Mouse (Mus musculus): Measurements from ENCODE around the gene Ly6g5c. TPM values are rescaled to one million over a fixed set of nuclear protein-coding genes. Genes with fewer than 3 reads are reported as not detected.

The Ly6g5c gene
- polyA plus RNA-seq, 1 experiment from 2014 or later, result not detected

- Histone ChIP-seq H3K4me3 (ENCODE audit: low read depth, low read length) (no peak overlapping the region), H3K27ac (ENCODE audit: low read depth, low read length) (no peak overlapping the region), H3K36me3 (ENCODE audit: control insufficient read depth, insufficient read depth, low read length) (peaks cover 70% of the 10 kb centered on the region), H3K9ac (ENCODE audit: low read length) (no peak overlapping the region), H3K4me1 (ENCODE audit: control insufficient read depth, insufficient read depth, low read length) (peaks cover 8% of the 10 kb centered on the region), H3K27me3 (ENCODE audit: control insufficient read depth, insufficient read depth, low read length) (no peaks in the 10 kb centered on the region), H3K4me2 (ENCODE audit: low read depth) (no peak overlapping the region), H3K9me3 (ENCODE audit: control insufficient read depth, low read length) (no peaks in the 10 kb centered on the region)
- no peak for ATAC-seq (ENCODE audit: insufficient read depth, low FRiP score, low TSS enrichment)
- DNase-seq (ENCODE audit: low spot score), result no peak
- WGBS, result 93% methylated on average over 7 of the region's 7 CpGs
These were observed 51.6 kb downstream of the Ly6g5c start for GRCm38 (mm10) chr17:35159638-35160037.

GRCm38 (mm10) chr17:35161421-35161820 lies 53.3 kb downstream of the Ly6g5c start:
- Histone ChIP-seq H3K27me3 (ENCODE audit: control insufficient read depth, insufficient read depth, low read length) (no peaks in the 10 kb centered on the region), H3K4me1 (ENCODE audit: control insufficient read depth, insufficient read depth, low read length) (peaks cover 16% of the 10 kb centered on the region), H3K4me2 (ENCODE audit: low read depth) (no peak overlapping the region), H3K9me3 (ENCODE audit: control insufficient read depth, low read length) (no peaks in the 10 kb centered on the region), H3K9ac (ENCODE audit: low read length) (no peak overlapping the region), H3K36me3 (ENCODE audit: control insufficient read depth, insufficient read depth, low read length) (peaks cover 52% of the 10 kb centered on the region), H3K4me3 (ENCODE audit: low read depth, low read length) (no peak overlapping the region), H3K27ac (ENCODE audit: low read depth, low read length) (no peak overlapping the region)
- no peak for ATAC-seq (ENCODE audit: insufficient read depth, low FRiP score, low TSS enrichment)
- WGBS, result 86% methylated on average over 11 of the region's 11 CpGs
- no peak for DNase-seq (ENCODE audit: low spot score)

Other genes with a start within 250 kb of the Ly6g5c start
- 2.6 and 2.9 TPM in 2 replicates for gene Cfb, start 245.8 kb upstream of the Ly6g5c start, polyA plus RNA-seq (2014; fragmentation: Nextera tagmentation; extraction: Ambion mirVana)
- 1.7 and 2.1 TPM in 2 replicates for gene Zbtb12, start 228.8 kb upstream of the Ly6g5c start, polyA plus RNA-seq (2014; fragmentation: Nextera tagmentation; extraction: Ambion mirVana)
- gene Gm20547, start 226.2 kb upstream of the Ly6g5c start, polyA plus RNA-seq (2014; fragmentation: Nextera tagmentation; extraction: Ambion mirVana), result not detected in 2 replicates
- 0.57 and 0.86 TPM in 2 replicates for gene C2, start 210.0 kb upstream of the Ly6g5c start, polyA plus RNA-seq (2014; fragmentation: Nextera tagmentation; extraction: Ambion mirVana)
- gene Ehmt2, start 209.8 kb upstream of the Ly6g5c start, polyA plus RNA-seq (2014; fragmentation: Nextera tagmentation; extraction: Ambion mirVana), result 62.7 and 70.3 TPM in 2 replicates
- gene Slc44a4, start 193.8 kb upstream of the Ly6g5c start, polyA plus RNA-seq (2014; fragmentation: Nextera tagmentation; extraction: Ambion mirVana), result not detected in 2 replicates
- 16.4 and 16.8 TPM in 2 replicates for gene Neu1, start 177.0 kb upstream of the Ly6g5c start, polyA plus RNA-seq (2014; fragmentation: Nextera tagmentation; extraction: Ambion mirVana)
- 0.13 and 0.37 TPM in 2 replicates for gene Hspa1b, start 149.0 kb upstream of the Ly6g5c start, polyA plus RNA-seq (2014; fragmentation: Nextera tagmentation; extraction: Ambion mirVana)
- gene Gm20481, start 138.4 kb upstream of the Ly6g5c start, polyA plus RNA-seq (2014; fragmentation: Nextera tagmentation; extraction: Ambion mirVana), result not detected in 2 replicates
- gene Hspa1a, start 136.1 kb upstream of the Ly6g5c start, polyA plus RNA-seq (2014; fragmentation: Nextera tagmentation; extraction: Ambion mirVana), result 1.1 and 1.9 TPM in 2 replicates
- gene Hspa1l, start 135.6 kb upstream of the Ly6g5c start, polyA plus RNA-seq (2014; fragmentation: Nextera tagmentation; extraction: Ambion mirVana), result 1.8 and 2.0 TPM in 2 replicates
- 209 and 211 TPM in 2 replicates for gene Lsm2, start 126.4 kb upstream of the Ly6g5c start, polyA plus RNA-seq (2014; fragmentation: Nextera tagmentation; extraction: Ambion mirVana)
- 109 and 114 TPM in 2 replicates for gene Vars, start 107.3 kb upstream of the Ly6g5c start, polyA plus RNA-seq (2014; fragmentation: Nextera tagmentation; extraction: Ambion mirVana)
- 0.08 TPM in 1 of 2 replicates, not detected in the other for gene Vwa7, start 91.7 kb upstream of the Ly6g5c start, polyA plus RNA-seq (2014; fragmentation: Nextera tagmentation; extraction: Ambion mirVana)
- gene Sapcd1, start 80.3 kb upstream of the Ly6g5c start, polyA plus RNA-seq (2014; fragmentation: Nextera tagmentation; extraction: Ambion mirVana), result 3.9 and 5.2 TPM in 2 replicates
- gene Msh5, start 61.5 kb upstream of the Ly6g5c start, polyA plus RNA-seq (2014; fragmentation: Nextera tagmentation; extraction: Ambion mirVana), result 4.1 and 6.2 TPM in 2 replicates
- gene Clic1, start 58.3 kb upstream of the Ly6g5c start, polyA plus RNA-seq (2014; fragmentation: Nextera tagmentation; extraction: Ambion mirVana), result 82.8 and 89.7 TPM in 2 replicates
- 638 and 659 TPM in 2 replicates for gene Ddah2, start 49.2 kb upstream of the Ly6g5c start, polyA plus RNA-seq (2014; fragmentation: Nextera tagmentation; extraction: Ambion mirVana)
- 0.43 TPM in 1 of 2 replicates, not detected in the other for gene Ly6g6c, start 42.9 kb upstream of the Ly6g5c start, polyA plus RNA-seq (2014; fragmentation: Nextera tagmentation; extraction: Ambion mirVana)
- 1.5 and 2.0 TPM in 2 replicates for gene Mpig6b, start 42.1 kb upstream of the Ly6g5c start, polyA plus RNA-seq (2014; fragmentation: Nextera tagmentation; extraction: Ambion mirVana)
- gene Ly6g6e, start 31.4 kb upstream of the Ly6g5c start, polyA plus RNA-seq (2014; fragmentation: Nextera tagmentation; extraction: Ambion mirVana), result 0.39 and 0.46 TPM in 2 replicates
- gene Ly6g6d, start 30.2 kb upstream of the Ly6g5c start, polyA plus RNA-seq (2014; fragmentation: Nextera tagmentation; extraction: Ambion mirVana), result 1.0 and 3.2 TPM in 2 replicates
- gene Ly6g6f, start 22.7 kb upstream of the Ly6g5c start, polyA plus RNA-seq (2014; fragmentation: Nextera tagmentation; extraction: Ambion mirVana), result 1.3 and 1.4 TPM in 2 replicates
- gene Abhd16a, start 19.0 kb upstream of the Ly6g5c start, polyA plus RNA-seq (2014; fragmentation: Nextera tagmentation; extraction: Ambion mirVana), result 50.5 and 59.9 TPM in 2 replicates
- gene Ly6g5b, start 7.1 kb downstream of the Ly6g5c start, polyA plus RNA-seq (2014; fragmentation: Nextera tagmentation; extraction: Ambion mirVana), result 0.45 and 0.78 TPM in 2 replicates
- gene Gpank1, start 13.2 kb downstream of the Ly6g5c start, polyA plus RNA-seq (2014; fragmentation: Nextera tagmentation; extraction: Ambion mirVana), result 26.1 and 28.9 TPM in 2 replicates
- 303 and 319 TPM in 2 replicates for gene Csnk2b, start 13.8 kb downstream of the Ly6g5c start, polyA plus RNA-seq (2014; fragmentation: Nextera tagmentation; extraction: Ambion mirVana)
- gene D17H6S53E, start 18.1 kb downstream of the Ly6g5c start, polyA plus RNA-seq (2014; fragmentation: Nextera tagmentation; extraction: Ambion mirVana), result 7.0 and 7.6 TPM in 2 replicates
- 0.81 and 0.93 TPM in 2 replicates for gene Apom, start 23.8 kb downstream of the Ly6g5c start, polyA plus RNA-seq (2014; fragmentation: Nextera tagmentation; extraction: Ambion mirVana)
- 99.4 and 105 TPM in 2 replicates for gene Bag6, start 26.9 kb downstream of the Ly6g5c start, polyA plus RNA-seq (2014; fragmentation: Nextera tagmentation; extraction: Ambion mirVana)
- 185 and 194 TPM in 2 replicates for gene Prrc2a, start 56.6 kb downstream of the Ly6g5c start, polyA plus RNA-seq (2014; fragmentation: Nextera tagmentation; extraction: Ambion mirVana)
- gene Aif1, start 67.8 kb downstream of the Ly6g5c start, polyA plus RNA-seq (2014; fragmentation: Nextera tagmentation; extraction: Ambion mirVana), result 4.1 and 6.7 TPM in 2 replicates
- gene Lst1, start 80.2 kb downstream of the Ly6g5c start, polyA plus RNA-seq (2014; fragmentation: Nextera tagmentation; extraction: Ambion mirVana), result 5.8 and 9.1 TPM in 2 replicates
- gene Ltb, start 86.2 kb downstream of the Ly6g5c start, polyA plus RNA-seq (2014; fragmentation: Nextera tagmentation; extraction: Ambion mirVana), result 0.27 TPM in 1 of 2 replicates, not detected in the other
- gene Tnf, start 93.7 kb downstream of the Ly6g5c start, polyA plus RNA-seq (2014; fragmentation: Nextera tagmentation; extraction: Ambion mirVana), result 0.16 TPM in 1 of 2 replicates, not detected in the other
- 0.28 TPM in 1 of 2 replicates, not detected in the other for gene Lta, start 97.1 kb downstream of the Ly6g5c start, polyA plus RNA-seq (2014; fragmentation: Nextera tagmentation; extraction: Ambion mirVana)
- gene Gm16181, start 112.6 kb downstream of the Ly6g5c start, polyA plus RNA-seq (2014; fragmentation: Nextera tagmentation; extraction: Ambion mirVana), result 0.50 TPM in 1 of 2 replicates, not detected in the other
- 14.1 and 16.8 TPM in 2 replicates for gene Atp6v1g2, start 125.4 kb downstream of the Ly6g5c start, polyA plus RNA-seq (2014; fragmentation: Nextera tagmentation; extraction: Ambion mirVana)
- 4.7 and 5.0 TPM in 2 replicates for gene Nfkbil1, start 127.5 kb downstream of the Ly6g5c start, polyA plus RNA-seq (2014; fragmentation: Nextera tagmentation; extraction: Ambion mirVana)
- gene Ddx39b, start 133.5 kb downstream of the Ly6g5c start, polyA plus RNA-seq (2014; fragmentation: Nextera tagmentation; extraction: Ambion mirVana), result 634 and 672 TPM in 2 replicates
- gene H2-D1, start 154.5 kb downstream of the Ly6g5c start, polyA plus RNA-seq (2014; fragmentation: Nextera tagmentation; extraction: Ambion mirVana), result 47.9 and 56.5 TPM in 2 replicates
- gene H2-Q1, start 212.1 kb downstream of the Ly6g5c start, polyA plus RNA-seq (2014; fragmentation: Nextera tagmentation; extraction: Ambion mirVana), result not detected in 2 replicates
- 1.3 TPM in 1 of 2 replicates, not detected in the other for gene H2-Q2, start 234.0 kb downstream of the Ly6g5c start, polyA plus RNA-seq (2014; fragmentation: Nextera tagmentation; extraction: Ambion mirVana)

Measured in neural tube, embryonic 11.5 days (tissue).